Mouse (Mus musculus) liver, embryonic 14.5 days (tissue): ENCODE measurements around the gene Klhl31.

ENCODE experiments used
- CTCF ChIP-seq: IDR thresholded peaks from 2 replicates; pipeline ENCODE4 v1.5.1; 2016; ENCODE audit warnings: antibody characterized with exemption, low read depth, control low read depth
- EP300 ChIP-seq: IDR thresholded peaks from 2 replicates; pipeline ENCODE4 v1.6.1; 2016; ENCODE audit warnings: antibody characterized with exemption, low read depth

DNA sequence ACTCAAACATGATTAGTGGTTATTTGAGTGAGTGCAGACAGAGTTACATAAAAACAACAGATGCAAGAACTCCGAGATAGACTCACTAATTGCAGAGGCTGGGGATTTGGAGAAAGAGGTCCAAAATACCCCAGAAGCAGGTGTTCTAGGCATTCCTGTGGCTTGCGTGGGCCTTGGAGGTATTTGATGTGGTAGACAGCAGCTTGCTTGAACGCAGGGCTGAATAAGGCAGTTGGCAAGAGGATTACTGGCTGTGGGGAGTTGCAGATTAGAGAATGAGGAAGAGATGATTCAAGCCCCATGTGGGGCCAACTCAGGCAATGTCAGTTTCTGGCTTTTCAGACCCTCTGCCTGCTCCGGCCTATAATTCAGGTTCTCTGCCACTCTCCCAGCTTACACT lies 43.9 kb upstream of the Klhl31 start:
- TF ChIP-seq CTCF (no peak), EP300 (no peak)
